Mouse (Mus musculus): ENCODE measurements at regions not wholly inside any gene's neighbourhood (a gene's known extent, or its start where the extent isn't known, plus 50 kb on each side); places are given as distances from the start of the nearest gene placed in this dataset.

DNA sequence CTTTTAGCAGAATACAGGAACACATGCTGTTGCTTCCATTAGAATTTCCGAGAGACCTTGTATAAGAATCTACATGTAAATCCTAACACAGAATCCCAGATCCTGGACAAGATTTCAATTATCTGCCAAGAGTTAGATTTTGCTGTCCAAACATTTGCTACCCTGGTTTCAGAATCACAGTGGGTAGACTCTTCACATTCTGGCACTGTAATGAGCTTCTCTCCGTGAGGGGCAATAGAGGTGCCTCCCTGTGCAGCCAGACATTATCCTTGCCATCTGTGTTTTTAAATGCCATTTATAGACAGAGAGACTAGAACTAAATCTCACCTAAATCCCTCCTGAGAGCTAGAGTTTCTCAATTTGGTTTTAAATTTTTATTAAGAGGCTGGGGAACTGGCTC is 84.0 kb downstream of the Pxdc1 start:
- TF ChIP-seq CTCF (IDR thresholded peaks at IDR 0.05; ENCODE audit: low read depth) (no peak), EP300 (IDR thresholded peaks at IDR 0.05; ENCODE audit: low read depth) (no peak)

Data from liver, postnatal 0 days (tissue).